Mouse (Mus musculus): ENCODE data around the gene Icam1.
A peak's percentile ranks its signal among the peaks of the same experiment; 100 is the strongest.

The Icam1 gene

GRCm38 (mm10) chr9:21015571-21016130 is at the start of gene Icam1:
Gene Icam1 (plus strand): TSS chr9:21015985.
- DNase-seq (ENCODE audit: low spot score), result no peak

- DNase-seq (ENCODE audit: low spot score), result no peak
Measured at GRCm38 (mm10) chr9:20966008-20966407, 49.8 kb upstream of the Icam1 start.

DNA sequence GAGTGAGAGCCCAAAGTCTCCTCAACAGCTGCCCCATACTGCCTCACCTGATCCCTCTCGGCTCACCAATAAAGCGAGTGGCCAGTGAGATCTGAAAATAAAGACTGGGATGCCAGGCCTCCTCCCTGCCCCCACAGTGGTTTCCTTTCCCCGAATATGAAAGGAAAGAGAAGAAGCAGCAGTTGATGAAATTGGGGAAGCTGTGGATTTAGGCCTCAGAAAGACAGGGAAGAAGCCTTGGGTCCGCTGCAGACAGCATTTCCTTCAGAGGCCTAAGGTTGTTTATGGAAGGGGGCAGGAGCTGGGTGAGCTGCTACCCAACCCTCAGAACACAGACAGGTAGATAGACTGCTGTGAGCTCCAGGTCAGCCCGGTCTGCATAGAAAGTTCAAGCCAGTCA is 49.0 kb upstream of the Icam1 start:
- DNase-seq (ENCODE audit: low spot score), result no peak

GRCm38 (mm10) chr9:20971751-20972140 is 44.0 kb upstream of the Icam1 start:
- peak; percentile 18 for DNase-seq (ENCODE audit: low spot score)

- DNase-seq (ENCODE audit: low spot score), result peak; percentile 45
Measured at GRCm38 (mm10) chr9:20972141-20972992, 43.4 kb upstream of the Icam1 start.

- no peak for DNase-seq (ENCODE audit: low spot score)
Measured at GRCm38 (mm10) chr9:20973001-20973681, 42.6 kb upstream of the Icam1 start.

DNA sequence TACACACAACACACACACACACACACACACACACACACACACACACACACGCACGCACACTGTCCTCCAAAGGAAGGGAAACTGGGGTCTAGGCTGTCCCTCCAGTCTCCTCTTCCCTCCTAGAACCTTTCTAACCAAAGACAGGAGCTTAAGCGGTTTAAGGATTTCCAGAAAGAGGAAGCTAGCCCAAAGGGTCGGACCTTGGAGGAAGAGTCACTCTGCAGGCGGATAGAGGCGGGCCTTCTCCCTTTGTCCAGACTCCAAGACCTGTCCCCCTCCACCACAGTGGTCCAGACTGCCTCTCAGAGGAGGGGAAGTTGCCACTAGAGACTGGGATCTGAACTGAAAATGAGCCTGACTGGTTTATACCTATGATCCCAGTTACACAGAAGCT is 42.1 kb upstream of the Icam1 start:
- DNase-seq (ENCODE audit: low spot score), result no peak

DNA sequence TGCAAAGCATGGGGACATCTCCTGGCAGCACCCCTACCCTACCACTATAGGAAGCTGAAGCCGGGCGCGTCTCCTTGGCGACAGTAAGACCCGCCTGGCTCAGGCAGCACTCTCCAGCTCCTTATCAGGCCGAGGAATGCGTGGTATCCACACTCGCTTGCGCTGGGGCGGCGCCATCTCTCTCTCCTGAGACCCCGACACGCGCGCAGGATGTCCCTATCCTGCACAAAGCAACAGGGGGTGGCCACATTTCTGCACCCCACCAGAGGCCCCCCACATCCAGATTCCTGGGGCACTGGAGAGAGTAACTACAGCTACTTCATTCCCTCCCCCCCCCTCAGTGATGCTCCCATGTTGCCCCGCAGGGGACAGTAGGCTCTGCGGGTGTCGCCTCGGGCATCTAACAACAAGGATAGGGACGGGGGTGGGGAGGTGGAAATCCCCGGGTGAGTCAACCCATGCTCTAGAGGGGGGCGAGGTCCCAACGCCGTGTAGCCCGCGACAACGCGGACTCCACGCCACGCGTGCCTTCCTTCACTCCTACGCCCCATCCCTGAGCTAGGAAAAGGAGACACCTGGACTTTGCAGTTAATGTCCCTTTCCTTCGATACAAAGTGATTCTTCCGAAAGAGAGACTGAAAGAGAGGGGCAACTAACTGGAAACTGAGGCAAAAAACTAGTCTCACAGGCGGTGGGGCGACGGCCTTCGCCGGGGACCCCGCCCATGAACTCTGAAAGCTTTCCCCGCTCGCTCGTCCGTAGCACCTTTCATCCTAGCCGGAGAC is 40.2 kb upstream of the Icam1 start:
- DNase-seq (ENCODE audit: low spot score), result no peak

- DNase-seq (ENCODE audit: low spot score), result peak; percentile 78
Measured at GRCm38 (mm10) chr9:20976216-20976960, 39.4 kb upstream of the Icam1 start, which contains the start of gene S1pr2. Gene S1pr2 (minus strand): TSS chr9:20976781.

DNA sequence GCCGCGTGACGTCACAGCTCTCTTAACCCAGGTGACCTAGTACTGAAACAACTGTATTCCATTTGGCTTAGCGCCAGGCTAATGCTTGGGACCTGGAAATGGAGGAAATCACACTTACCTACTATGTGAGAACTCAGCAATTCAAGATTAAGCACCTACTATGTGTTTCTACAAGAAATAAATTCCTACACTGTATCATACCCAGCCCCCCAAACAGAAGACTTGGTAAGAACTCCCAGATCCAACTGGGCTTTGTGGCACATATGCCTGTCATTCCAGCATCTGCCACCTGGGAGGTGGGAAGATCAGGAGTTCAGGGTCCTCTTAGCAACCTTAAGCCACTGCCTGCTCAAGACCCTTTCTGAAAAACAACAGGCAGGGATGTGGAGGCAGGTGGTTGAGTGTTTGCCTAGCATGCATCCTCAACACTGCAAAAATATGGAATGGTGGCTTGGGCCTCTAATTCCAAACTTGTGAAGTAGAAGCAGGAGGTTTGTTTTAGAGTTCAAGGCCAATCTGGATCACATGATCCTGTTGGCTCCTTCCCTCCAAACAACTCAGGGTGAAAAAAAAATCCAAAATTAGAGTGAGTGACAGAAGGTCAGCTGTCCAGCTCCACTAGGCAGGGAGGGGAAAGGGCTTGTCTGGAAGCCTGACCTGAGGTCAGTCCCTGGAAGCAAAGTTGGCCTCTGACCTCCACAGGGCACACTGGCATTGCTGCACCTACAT is 38.7 kb upstream of the Icam1 start:
- peak; percentile 67 for DNase-seq (ENCODE audit: low spot score)

- no peak for DNase-seq (ENCODE audit: low spot score)
Measured at GRCm38 (mm10) chr9:20978409-20979095, 37.2 kb upstream of the Icam1 start.

GRCm38 (mm10) chr9:20979181-20979580 is 36.6 kb upstream of the Icam1 start:
- DNase-seq (ENCODE audit: low spot score), result no peak

DNA sequence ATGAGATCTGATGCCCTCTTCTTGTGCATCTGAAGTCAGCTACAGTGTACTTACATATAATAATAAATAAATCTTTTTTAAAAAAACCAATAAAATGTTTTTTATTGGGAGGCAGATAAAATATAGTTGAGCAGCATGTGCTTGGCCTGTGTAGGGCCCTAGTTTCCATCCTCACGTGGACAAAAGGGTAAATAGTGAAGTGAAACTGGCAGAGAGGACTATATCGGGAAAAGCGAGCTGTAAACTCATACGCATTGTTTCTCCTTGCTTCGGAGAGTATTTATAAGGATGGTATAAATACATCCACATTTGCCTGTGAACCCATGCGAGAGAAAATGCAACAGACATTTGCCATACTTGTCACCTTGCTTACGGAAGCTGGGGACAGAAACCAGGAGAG is 36.0 kb upstream of the Icam1 start:
- DNase-seq (ENCODE audit: low spot score), result no peak

DNA sequence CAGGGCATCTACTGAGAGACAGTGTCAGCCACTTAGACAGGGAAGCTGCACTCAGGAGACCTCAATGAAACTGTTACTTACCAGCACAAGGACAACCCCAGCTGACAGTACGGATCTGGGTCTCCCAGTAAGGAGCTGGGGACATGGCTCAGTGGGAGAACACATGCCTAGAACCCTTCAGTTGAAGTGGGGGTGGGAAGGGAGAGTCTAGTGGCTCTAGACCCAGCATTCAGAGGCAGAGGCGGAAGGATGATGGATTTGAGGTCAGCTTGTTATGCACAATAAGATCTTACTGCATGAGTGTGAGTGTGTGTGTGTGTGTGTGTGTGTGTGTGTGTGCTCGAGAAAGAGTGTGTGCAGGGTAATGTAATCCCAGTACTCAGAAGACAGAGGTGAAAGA is 33.6 kb upstream of the Icam1 start:
- DNase-seq (ENCODE audit: low spot score), result no peak

DNA sequence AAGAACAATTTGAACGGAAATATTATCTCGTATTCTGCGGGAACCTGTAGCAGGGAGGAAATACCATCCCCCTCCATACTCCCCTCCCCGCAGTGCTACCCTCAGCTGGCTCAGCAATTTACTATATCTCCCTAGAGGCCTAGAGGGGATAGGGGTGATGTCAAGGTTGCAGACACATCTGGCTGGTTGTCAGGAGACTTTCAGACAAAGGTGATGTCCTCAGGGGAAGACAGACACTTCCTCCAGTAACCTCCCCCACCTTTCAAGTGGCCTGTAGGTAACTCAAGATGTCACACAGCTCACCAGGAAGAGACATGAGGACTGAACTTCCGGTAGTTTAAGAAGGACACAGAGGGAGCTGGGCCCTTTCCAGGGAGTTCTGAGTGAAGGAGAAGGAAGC is 32.6 kb upstream of the Icam1 start:
- no peak for DNase-seq (ENCODE audit: low spot score)

DNA sequence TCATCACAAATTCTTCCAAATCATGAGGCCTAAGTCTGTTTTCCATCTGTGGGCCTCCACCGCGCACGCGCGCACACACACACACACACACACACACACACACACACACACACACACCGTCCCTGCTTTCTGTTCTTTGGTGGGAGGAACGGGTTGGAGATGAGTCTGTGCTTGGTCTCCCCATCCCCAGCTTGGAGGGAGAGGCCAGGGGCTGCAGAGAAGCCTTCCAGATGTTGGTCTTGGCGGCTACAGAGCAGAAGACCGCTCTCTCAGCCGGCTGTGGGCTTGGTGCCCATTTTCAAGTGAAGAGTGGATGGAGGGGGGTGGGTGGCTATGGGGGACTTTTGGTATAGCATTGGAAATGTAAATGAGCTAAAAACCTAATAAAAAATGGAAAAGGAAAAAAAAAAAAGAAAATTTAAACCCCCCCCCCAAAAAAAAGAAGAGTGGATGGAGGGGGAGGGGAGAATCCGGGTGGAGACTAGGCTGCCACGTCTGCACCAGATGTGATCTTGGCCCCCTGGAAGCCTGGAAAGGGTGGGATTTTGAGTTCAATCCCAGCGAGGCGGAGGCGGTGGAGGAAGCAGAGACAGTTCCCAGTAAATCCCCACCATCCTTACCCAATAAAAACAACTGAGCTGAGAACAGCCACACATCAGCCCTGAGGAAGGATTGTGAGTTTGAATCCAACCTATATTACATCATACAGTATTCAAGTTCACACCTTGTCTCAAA is 28.7 kb upstream of the Icam1 start:
- no peak for DNase-seq (ENCODE audit: low spot score)

- DNase-seq (ENCODE audit: low spot score), result no peak
Measured at GRCm38 (mm10) chr9:20987953-20988352, 27.8 kb upstream of the Icam1 start.

- no peak for DNase-seq (ENCODE audit: low spot score)
Measured at GRCm38 (mm10) chr9:20990861-20991260, 24.9 kb upstream of the Icam1 start.

GRCm38 (mm10) chr9:20991587-20991986 is 24.2 kb upstream of the Icam1 start:
- DNase-seq (ENCODE audit: low spot score), result no peak

Measured in adipocyte (in vitro differentiated cells).